Mouse (Mus musculus) forebrain, embryonic 14.5 days (tissue): ENCODE data around the gene Sprr4. TPM values are rescaled to one million over a fixed set of nuclear protein-coding genes. Genes with fewer than 3 reads are reported as not detected.
"Not testable (repeated sequence)": the region's sequence is repeated elsewhere in the genome, so short reads cannot be mapped to it uniquely, and the experiment has no call there.

Experiments
- ATAC-seq: fragments of 200-750 bp; cut with Nextera tagmentation; 2 replicates; pipeline ENCODE4 v1.8.0; 2017; ENCODE audit warnings: mild to moderate bottlenecking, moderate library complexity
- DNase-seq: peaks from one replicate; pipeline ENCODE4 v3.0.0-alpha.2; 2015; ENCODE audit warnings: low spot score
- H3K27ac ChIP-seq: fragments of 300-500 bp; sonication (generic); 2 replicates; pipeline ENCODE4 v1.5.1; 2014; ENCODE audit warnings: low read depth, mild to moderate bottlenecking, control low read depth, low read length, moderate library complexity
- H3K27me3 ChIP-seq: fragments of 300-500 bp; sonication (generic); replicated peaks from 2 replicates; pipeline ENCODE4 v1.6.1; 2014; ENCODE audit warnings: low read length, control low read depth, mixed read lengths; ENCODE audit not compliant: control insufficient read depth, insufficient read depth
- H3K36me3 ChIP-seq: fragments of 300-500 bp; sonication (generic); 2 replicates; pipeline ENCODE4 v1.6.1; 2014; ENCODE audit warnings: low read length, control low read depth; ENCODE audit not compliant: control insufficient read depth, insufficient read depth
- H3K4me1 ChIP-seq: fragments of 300-500 bp; sonication (generic); 2 replicates; pipeline ENCODE4 v1.6.1; 2014; ENCODE audit warnings: antibody characterized with exemption, low read length, control low read depth; ENCODE audit not compliant: control insufficient read depth, insufficient read depth
- H3K4me2 ChIP-seq: fragments of 300-500 bp; sonication (generic); 2 replicates; pipeline ENCODE4 v1.6.1; 2014; ENCODE audit warnings: mild to moderate bottlenecking, control low read depth, low read length
- H3K4me3 ChIP-seq: fragments of 300-500 bp; sonication (generic); 2 replicates; pipeline ENCODE4 v1.5.1; 2014; ENCODE audit warnings: low read depth, low read length, control low read depth
- H3K9ac ChIP-seq: fragments of 300-500 bp; sonication (generic); 2 replicates; pipeline ENCODE4 v1.6.1; 2014; ENCODE audit warnings: mild to moderate bottlenecking, low read length, control low read depth, moderate library complexity
- H3K9me3 ChIP-seq: fragments of 300-500 bp; sonication (generic); replicated peaks from 2 replicates; pipeline ENCODE4 v1.6.1; 2016; ENCODE audit warnings: low read length, control low read depth, mixed read lengths; ENCODE audit not compliant: control insufficient read depth
- WGBS: fragments of 180-500 bp; shearing (Covaris S2); extraction: QIAGEN DNeasy Blood & Tissue Kit; methylation state at CpG from one replicate; pipeline ENCODE4 v1.1.7; 2014; 5-methylcytosine and 5-hydroxymethylcytosine counted together
- polyA plus RNA-seq: library from polyadenylated mRNA; unstranded; fragments of >200 nt; fragmentation: Nextera tagmentation; extraction: Ambion mirVana; gene quantifications from 2 replicates; pipeline ENCODE4 v1.2.1, GENCODE M21; 2014

The Sprr4 gene
- polyA plus RNA-seq: not detected in 2 replicates

GRCm38 (mm10) chr3:92500393-92500792, at the start of gene Sprr4:
Gene Sprr4, minus strand, starts transcription at chr3:92500493.
- ATAC-seq (no peak), DNase-seq (no peak)
- H3K4me3 ChIP-seq: no peak within 1 kb of the TSS
- no peaks in the 10 kb centered on the region for H3K36me3 ChIP-seq
- WGBS: 90% methylated on average over 1 of the region's 1 CpGs
- H3K9me3 ChIP-seq: no peaks in the 10 kb centered on the region
- no peaks in the 10 kb centered on the region for H3K27me3 ChIP-seq
- H3K4me2 ChIP-seq: no peak within 1 kb of the TSS
- no peak within 1 kb of the TSS for H3K27ac ChIP-seq
- H3K4me1 ChIP-seq: no peaks in the 10 kb centered on the region
- H3K9ac ChIP-seq: no peak within 1 kb of the TSS

- Histone ChIP-seq H3K4me2 (no peak within 1 kb of the TSS), H3K27me3 (no peaks in the 10 kb centered on the region), H3K4me3 (no peak within 1 kb of the TSS), H3K4me1 (no peaks in the 10 kb centered on the region), H3K27ac (no peak within 1 kb of the TSS), H3K36me3 (no peaks in the 10 kb centered on the region), H3K9ac (no peak within 1 kb of the TSS), H3K9me3 (no peaks in the 10 kb centered on the region)
- DNase-seq (no peak), ATAC-seq (no peak)
- WGBS: 91% methylated on average over 3 of the region's 3 CpGs
Measured at GRCm38 (mm10) chr3:92534411-92534810, 34.1 kb upstream of the Sprr4 start, which contains the start of gene 2310046K23Rik. Gene 2310046K23Rik, minus strand, starts transcription at chr3:92534511.

- ATAC-seq: no peak
- Histone ChIP-seq H3K27ac (no peak overlapping the region), H3K9ac (no peak overlapping the region), H3K4me3 (no peak overlapping the region), H3K4me1 (no peaks in the 10 kb centered on the region), H3K4me2 (no peak overlapping the region), H3K36me3 (no peaks in the 10 kb centered on the region), H3K27me3 (no peaks in the 10 kb centered on the region), H3K9me3 (no peaks in the 10 kb centered on the region)
- DNase-seq: peak; percentile 30
Measured at GRCm38 (mm10) chr3:92512325-92512724, 12.0 kb upstream of the Sprr4 start.

- Histone ChIP-seq H3K4me3 (no peak overlapping the region), H3K9me3 (no peaks in the 10 kb centered on the region), H3K27ac (no peak overlapping the region), H3K4me2 (no peak overlapping the region), H3K9ac (no peak overlapping the region), H3K27me3 (no peaks in the 10 kb centered on the region), H3K4me1 (no peaks in the 10 kb centered on the region), H3K36me3 (no peaks in the 10 kb centered on the region)
- ATAC-seq (no peak), DNase-seq (peak; percentile 6)
Measured at GRCm38 (mm10) chr3:92510786-92511185, 10.5 kb upstream of the Sprr4 start.

- H3K36me3 ChIP-seq: no peaks in the 10 kb centered on the region
- DNase-seq: no peak
- H3K27ac ChIP-seq: no peak overlapping the region
- H3K9me3 ChIP-seq: no peaks in the 10 kb centered on the region
- no peak overlapping the region for H3K9ac ChIP-seq
- no peak for ATAC-seq
- H3K27me3 ChIP-seq: no peaks in the 10 kb centered on the region
- no peak overlapping the region for H3K4me3 ChIP-seq
- H3K4me2 ChIP-seq: no peak overlapping the region
- H3K4me1 ChIP-seq: no peaks in the 10 kb centered on the region
- 88% methylated on average over 1 of the region's 1 CpGs for WGBS
Measured at GRCm38 (mm10) chr3:92508185-92508584, 7.9 kb upstream of the Sprr4 start.

GRCm38 (mm10) chr3:92503528-92503927, 3.2 kb upstream of the Sprr4 start:
- no peaks in the 10 kb centered on the region for H3K4me1 ChIP-seq
- no peak for ATAC-seq
- H3K27me3 ChIP-seq: no peaks in the 10 kb centered on the region
- no peak overlapping the region for H3K4me3 ChIP-seq
- H3K9me3 ChIP-seq: no peaks in the 10 kb centered on the region
- no peak for DNase-seq
- H3K4me2 ChIP-seq: no peak overlapping the region
- H3K27ac ChIP-seq: no peak overlapping the region
- no peak overlapping the region for H3K9ac ChIP-seq
- no peaks in the 10 kb centered on the region for H3K36me3 ChIP-seq

GRCm38 (mm10) chr3:92490262-92490661, 10.0 kb downstream of the Sprr4 start:
- not testable (repeated sequence) for H3K4me3 ChIP-seq, H3K4me2 ChIP-seq, DNase-seq, H3K36me3 ChIP-seq, H3K9me3 ChIP-seq, H3K9ac ChIP-seq, H3K27ac ChIP-seq, H3K4me1 ChIP-seq, ATAC-seq, H3K27me3 ChIP-seq

- Histone ChIP-seq H3K36me3 (no peaks in the 10 kb centered on the region), H3K4me1 (no peaks in the 10 kb centered on the region), H3K9me3 (no peaks in the 10 kb centered on the region), H3K27ac (no peak overlapping the region), H3K9ac (no peak overlapping the region), H3K27me3 (no peaks in the 10 kb centered on the region), H3K4me3 (no peak overlapping the region), H3K4me2 (no peak overlapping the region)
- WGBS: 79% methylated on average over 1 of the region's 1 CpGs
- no peak for DNase-seq
- no peak for ATAC-seq
Measured at GRCm38 (mm10) chr3:92486307-92486706, 14.0 kb downstream of the Sprr4 start.

GRCm38 (mm10) chr3:92485863-92486262, 14.4 kb downstream of the Sprr4 start, which contains the start of gene Sprr1a:
Gene Sprr1a, minus strand, starts transcription at chr3:92485895.
- ATAC-seq: no peak
- Histone ChIP-seq H3K27ac (no peak within 1 kb of the TSS), H3K4me3 (no peak within 1 kb of the TSS), H3K27me3 (no peaks in the 10 kb centered on the region), H3K9ac (no peak within 1 kb of the TSS), H3K36me3 (no peaks in the 10 kb centered on the region), H3K4me2 (no peak within 1 kb of the TSS), H3K4me1 (no peaks in the 10 kb centered on the region), H3K9me3 (no peaks in the 10 kb centered on the region)
- DNase-seq: no peak

GRCm38 (mm10) chr3:92481249-92481648, 19.0 kb downstream of the Sprr4 start:
- not testable (repeated sequence) for DNase-seq

More at GRCm38 (mm10) chr3:92481249-92481648, 19.0 kb downstream of the Sprr4 start:
- H3K9me3 ChIP-seq, H3K4me3 ChIP-seq, H3K4me1 ChIP-seq, ATAC-seq, H3K27ac ChIP-seq, H3K9ac ChIP-seq, H3K36me3 ChIP-seq, H3K4me2 ChIP-seq, H3K27me3 ChIP-seq: not testable (repeated sequence)
